Mouse (Mus musculus) brain, embryonic 14.5 days (tissue): ENCODE measurements around the gene Tff1.

Experiments
- CTCF ChIP-seq: fragments of 200-500 bp; IDR thresholded peaks from 2 replicates; pipeline ENCODE4 v1.5.1; 2012; ENCODE audit warnings: inconsistent platforms, mild to moderate bottlenecking, moderate library complexity, borderline replicate concordance; ENCODE audit not compliant: insufficient read depth, insufficient read length; ENCODE audit errors: extremely low read depth
- POLR2A ChIP-seq: fragments of 200-500 bp; IDR thresholded peaks from 2 replicates; pipeline ENCODE4 v1.6.1; 2012; ENCODE audit warnings: mild to moderate bottlenecking, inconsistent platforms, borderline replicate concordance; ENCODE audit not compliant: poor library complexity, insufficient read depth, insufficient read length, severe bottlenecking; ENCODE audit errors: extremely low read depth

GRCm38 (mm10) chr17:31113191-31113856, 51.8 kb downstream of the Tff1 start:
- no peak for TF ChIP-seq POLR2A
- no peak for TF ChIP-seq CTCF
